Mouse (Mus musculus) thymus, adult 2 months (tissue): ENCODE results near the gene Fastkd3. TPM values are rescaled to one million over a fixed set of nuclear protein-coding genes. Genes with fewer than 3 reads are reported as not detected.

Experiments used
- DNase-seq: peaks from one replicate; pipeline ENCODE4 v3.0.0; 2021
- H3K27ac ChIP-seq: fragments of 200-500 bp; 2 replicates; pipeline ENCODE4 v1.5.1; 2012; ENCODE audit warnings: low read length, control low read depth; ENCODE audit not compliant: control insufficient read depth, insufficient read depth
- H3K27me3 ChIP-seq: fragments of 200-500 bp; 2 replicates; pipeline ENCODE4 v1.6.1; 2012; ENCODE audit warnings: mild to moderate bottlenecking, low read length, moderate library complexity, mixed read lengths; ENCODE audit not compliant: control insufficient read depth, insufficient read depth
- H3K36me3 ChIP-seq: fragments of 200-500 bp; 2 replicates; pipeline ENCODE4 v1.6.1; 2012; ENCODE audit warnings: mild to moderate bottlenecking, low read length, moderate library complexity; ENCODE audit not compliant: control insufficient read depth, insufficient read depth
- H3K4me1 ChIP-seq: fragments of 200-500 bp; replicated peaks from 2 replicates; pipeline ENCODE4 v1.6.1; 2012; ENCODE audit warnings: low read length; ENCODE audit not compliant: control insufficient read depth, insufficient read depth
- H3K4me3 ChIP-seq: fragments of 200-500 bp; 2 replicates; pipeline ENCODE4 v1.5.1; 2012; ENCODE audit warnings: mild to moderate bottlenecking, low read length, control low read depth, moderate library complexity; ENCODE audit not compliant: control insufficient read depth, insufficient read depth
- CTCF ChIP-seq: fragments of 200-500 bp; IDR thresholded peaks from 2 replicates; pipeline ENCODE4 v1.5.1; 2012; ENCODE audit warnings: mild to moderate bottlenecking, control low read depth, low read length, moderate library complexity, borderline replicate concordance; ENCODE audit not compliant: control insufficient read depth, poor library complexity, insufficient read depth; ENCODE audit errors: extremely low read depth
- POLR2A ChIP-seq: fragments of 200-500 bp; IDR thresholded peaks from 2 replicates; pipeline ENCODE4 v1.6.1; 2012; ENCODE audit warnings: mild to moderate bottlenecking, low read length, control low read depth, moderate library complexity; ENCODE audit not compliant: control insufficient read depth, poor library complexity, insufficient read depth; ENCODE audit errors: extremely low read depth
- WGBS: fragments of 180-500 bp; shearing (Covaris S2); methylation state at CpG from one replicate; pipeline ENCODE4 v1.1.7; 2018; 5-methylcytosine and 5-hydroxymethylcytosine counted together
- polyA plus RNA-seq: library from polyadenylated mRNA; depleted of rRNA; stranded (reverse); fragments of >200 nt; gene quantifications from 2 replicates; pipeline ENCODE4 v1.2.3, GENCODE M21; 2012

Gene Fastkd3
- polyA plus RNA-seq, 1 experiment, result 26.7 TPM

GRCm38 (mm10) chr13:68585441-68585840, 3.4 kb downstream of the Fastkd3 start:
- 97% methylated on average over 7 of the region's 7 CpGs for WGBS
- H3K4me3 ChIP-seq, result no peak overlapping the region

GRCm38 (mm10) chr13:68588352-68588751, 6.3 kb downstream of the Fastkd3 start:
- no peak for TF ChIP-seq CTCF
- DNase-seq, result no peak
- no peak overlapping the region for H3K27ac ChIP-seq
- H3K36me3 ChIP-seq, result peaks cover 50% of the 10 kb centered on the region
- H3K27me3 ChIP-seq, result no peaks in the 10 kb centered on the region
- no peaks in the 10 kb centered on the region for H3K4me1 ChIP-seq
- no peak overlapping the region for H3K4me3 ChIP-seq

More at GRCm38 (mm10) chr13:68585441-68585840, 3.4 kb downstream of the Fastkd3 start:
- no peak for TF ChIP-seq POLR2A
- no peak for TF ChIP-seq CTCF
- Histone ChIP-seq H3K27me3 (no peaks in the 10 kb centered on the region), H3K36me3 (peaks cover 33% of the 10 kb centered on the region), H3K4me1 (no peaks in the 10 kb centered on the region; the same call in 1 of the 2 replicates), H3K27ac (no peak overlapping the region)
- no peak for DNase-seq

DNA sequence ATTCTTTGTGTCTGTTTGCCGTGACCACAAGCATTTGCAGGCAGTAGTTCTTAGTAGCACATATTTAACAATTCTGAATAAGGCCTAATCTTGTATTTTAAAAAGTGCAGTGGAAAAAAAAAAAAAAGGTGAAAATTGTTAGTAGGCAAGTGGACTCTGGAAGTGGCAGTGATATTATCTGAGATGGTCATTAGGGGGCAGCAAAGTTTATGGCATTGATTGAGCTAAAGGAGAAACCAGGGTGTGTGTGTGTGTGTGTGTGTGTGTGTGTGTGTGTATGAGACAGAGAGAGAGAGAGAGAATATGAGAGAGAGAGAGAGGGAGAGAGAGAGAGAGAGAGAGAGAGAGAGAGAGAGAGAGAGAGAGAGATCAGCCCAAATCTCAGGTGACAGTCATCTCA, 11.8 kb downstream of the Fastkd3 start:
- Histone ChIP-seq H3K36me3 (peaks cover 28% of the 10 kb centered on the region), H3K27me3 (no peaks in the 10 kb centered on the region; the same call in 1 of the 2 replicates), H3K4me3 (no peak overlapping the region), H3K27ac (no peak overlapping the region), H3K4me1 (no peaks in the 10 kb centered on the region)
- no peak for DNase-seq
- 86% methylated on average over 1 of the region's 1 CpGs for WGBS
- TF ChIP-seq POLR2A (no peak), CTCF (no peak)

DNA sequence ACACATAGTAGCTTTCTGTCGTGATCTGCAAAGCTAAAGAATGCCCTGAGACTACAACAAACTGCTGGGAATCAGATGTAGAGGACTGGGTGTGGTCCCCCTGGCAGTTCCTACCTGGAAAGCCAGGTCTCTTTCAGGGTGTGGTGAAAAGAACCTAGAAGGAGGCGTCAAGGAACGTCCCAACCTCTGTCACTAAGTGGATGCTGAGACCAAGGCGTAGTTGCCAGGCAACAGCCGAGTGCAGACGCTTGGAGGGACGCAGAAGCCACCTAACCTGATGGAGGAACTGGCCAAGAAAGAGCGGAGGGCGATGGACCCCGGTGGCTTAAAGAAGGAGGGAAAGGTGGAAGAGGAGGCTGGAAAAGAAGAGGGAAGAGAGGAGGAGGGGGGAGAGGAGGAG, 15.2 kb downstream of the Fastkd3 start, which contains the start of gene 1700001L19Rik:
TSS of gene 1700001L19Rik (plus strand) at position 223 of the 400 bp plus-strand sequence.
- H3K4me3 ChIP-seq, result no peak within 1 kb of the TSS
- WGBS, result 20% methylated on average over 10 of the region's 10 CpGs
- H3K4me1 ChIP-seq, result no peaks in the 10 kb centered on the region
- no peaks in the 10 kb centered on the region; the same call in 1 of the 2 replicates for H3K27me3 ChIP-seq
- peaks cover 3% of the 10 kb centered on the region; the same call in 1 of the 2 replicates for H3K36me3 ChIP-seq
- no peak for DNase-seq
- TF ChIP-seq POLR2A (no peak), CTCF (no peak)
- H3K27ac ChIP-seq, result no peak within 1 kb of the TSS

- Histone ChIP-seq H3K27me3 (no peaks in the 10 kb centered on the region; the same call in 1 of the 2 replicates), H3K4me3 (no peak overlapping the region), H3K4me1 (no peaks in the 10 kb centered on the region), H3K36me3 (no peaks in the 10 kb centered on the region), H3K27ac (no peak overlapping the region)
- TF ChIP-seq POLR2A (no peak), CTCF (no peak)
- 40% methylated on average over 13 of the region's 13 CpGs for WGBS
- no peak for DNase-seq
Measured at GRCm38 (mm10) chr13:68597667-68598066, 15.6 kb downstream of the Fastkd3 start.

DNA sequence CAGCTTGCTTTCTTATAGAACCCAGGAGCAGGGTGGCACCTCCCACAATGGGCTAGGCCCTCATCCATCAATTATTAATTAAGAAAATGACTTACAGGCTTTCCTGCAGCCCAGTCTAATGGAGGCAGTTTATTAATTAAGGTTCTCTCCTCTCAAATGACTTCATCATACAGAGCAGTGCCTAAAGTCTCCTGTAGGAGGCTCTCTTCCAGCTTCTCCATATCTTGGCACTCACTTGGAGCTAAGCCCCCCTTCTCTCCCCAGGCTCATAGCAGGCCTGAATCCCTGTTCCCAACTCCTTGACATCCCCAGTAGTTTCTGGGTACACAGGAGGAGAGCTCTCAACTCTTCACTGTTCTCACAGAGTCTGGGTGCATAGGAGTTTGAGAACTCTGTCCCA, 16.9 kb downstream of the Fastkd3 start:
- no peak for DNase-seq
- Histone ChIP-seq H3K4me1 (no peaks in the 10 kb centered on the region), H3K4me3 (no peak overlapping the region), H3K27ac (no peak overlapping the region), H3K36me3 (no peaks in the 10 kb centered on the region), H3K27me3 (no peaks in the 10 kb centered on the region; the same call in 1 of the 2 replicates)
- TF ChIP-seq POLR2A, result no peak
- no peak for TF ChIP-seq CTCF

DNA sequence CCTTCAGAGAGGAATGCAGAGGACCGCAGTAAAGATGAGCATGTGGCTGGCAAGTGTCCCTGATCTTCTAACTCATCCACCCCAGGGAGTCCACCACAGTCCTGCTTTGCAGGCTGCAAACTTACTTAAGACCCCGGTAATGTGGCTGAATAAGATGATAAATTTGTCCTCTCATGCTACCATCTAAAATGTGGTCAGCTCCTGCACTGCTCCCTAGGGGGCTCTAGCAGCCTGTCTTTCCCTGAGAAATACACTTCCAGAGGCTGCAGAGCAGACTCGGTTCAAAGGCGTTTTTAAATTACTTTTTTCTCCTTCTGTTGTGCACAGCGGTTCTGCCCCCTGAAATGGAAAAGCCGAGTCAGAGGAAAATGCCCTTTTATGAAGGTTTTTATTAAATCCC, 19.1 kb downstream of the Fastkd3 start:
- H3K4me3 ChIP-seq, result no peak overlapping the region
- no peaks in the 10 kb centered on the region; the same call in 1 of the 2 replicates for H3K27me3 ChIP-seq
- DNase-seq, result no peak
- no peak for TF ChIP-seq POLR2A
- no peak for TF ChIP-seq CTCF
- no peaks in the 10 kb centered on the region for H3K36me3 ChIP-seq
- 28% methylated on average over 6 of the region's 6 CpGs for WGBS
- no peaks in the 10 kb centered on the region for H3K4me1 ChIP-seq
- H3K27ac ChIP-seq, result no peak overlapping the region
